Mouse (Mus musculus) E14TG2a.4 (cell line): Measurements from ENCODE around the gene Nr1d2.

Source experiments
- CTCF ChIP-seq: conservative IDR thresholded peaks from 2 replicates; pipeline ENCODE4 v1.5.1; 2014; ENCODE audit warnings: low read length
- POU5F1 ChIP-seq: IDR thresholded peaks from 2 replicates; pipeline ENCODE4 v1.6.1; 2014; ENCODE audit warnings: low read length, borderline replicate concordance

- TF ChIP-seq CTCF, result no peak
- no peak for TF ChIP-seq POU5F1
Measured at GRCm38 (mm10) chr14:18238131-18238749, 687 bp downstream of the Nr1d2 start.
